Mouse (Mus musculus) kidney, postnatal 4 days (tissue): Measurements from ENCODE around the gene Fam107b.

Experiments
- DNase-seq, 2 experiments: peaks; one replicate each; pipeline ENCODE4 v3.0.0; 2021; ENCODE audit warnings: mixed read lengths in 2 of 2

Fam107b gene

DNA sequence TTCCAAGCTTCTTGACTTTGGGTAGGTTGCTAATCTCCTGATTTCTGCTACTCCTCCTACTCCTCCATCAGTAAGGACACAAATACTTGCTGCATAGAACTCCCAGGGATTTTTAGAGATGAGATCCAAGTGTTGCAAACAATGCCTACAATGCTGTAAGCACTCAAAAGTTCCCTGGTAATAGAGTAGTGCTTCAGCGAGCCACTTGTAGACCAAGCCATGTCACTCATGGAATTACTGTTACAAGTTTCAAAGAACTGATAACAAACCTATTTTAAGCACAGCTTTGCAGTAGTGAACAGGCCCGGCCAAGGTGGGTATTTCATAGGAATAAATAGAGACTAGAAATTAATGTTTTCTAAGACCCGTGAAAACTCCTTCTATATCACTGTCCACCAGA, 174.8 kb downstream of the Fam107b start:
- no peak for DNase-seq

DNA sequence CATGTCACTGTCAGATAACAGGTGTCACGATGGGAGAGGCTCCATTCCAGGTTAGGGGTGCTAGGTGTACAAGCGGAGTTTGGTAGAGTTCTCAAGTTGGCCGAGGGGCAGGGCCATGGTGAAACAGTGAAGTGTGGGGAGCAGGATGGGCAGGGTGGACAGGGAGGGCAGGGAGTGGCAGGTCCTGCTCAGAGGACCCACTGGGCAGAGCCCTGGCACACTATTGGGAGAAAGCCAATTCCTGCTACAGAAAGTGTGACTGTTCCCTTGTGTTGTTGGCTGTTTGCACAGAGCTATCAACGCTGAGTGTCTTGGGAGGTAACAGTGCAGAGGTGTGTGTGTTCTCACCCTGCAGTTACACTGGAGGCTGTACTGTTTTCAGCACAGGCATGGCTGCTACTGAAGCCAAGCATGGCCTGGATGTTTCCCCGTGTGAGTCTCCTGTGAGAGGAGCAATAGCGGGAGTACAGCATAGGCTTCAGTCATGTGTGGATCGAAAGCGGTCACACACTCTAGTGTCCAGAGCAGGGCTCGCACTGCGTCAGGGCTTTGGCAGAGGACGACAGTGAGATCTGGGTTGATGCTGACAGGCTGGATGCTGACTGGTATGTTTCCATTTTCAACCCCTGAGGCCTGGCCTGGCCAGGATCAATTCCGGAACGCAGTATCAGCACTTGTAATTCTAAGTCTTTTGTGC, 175.8 kb downstream of the Fam107b start:
- no peak for DNase-seq

DNA sequence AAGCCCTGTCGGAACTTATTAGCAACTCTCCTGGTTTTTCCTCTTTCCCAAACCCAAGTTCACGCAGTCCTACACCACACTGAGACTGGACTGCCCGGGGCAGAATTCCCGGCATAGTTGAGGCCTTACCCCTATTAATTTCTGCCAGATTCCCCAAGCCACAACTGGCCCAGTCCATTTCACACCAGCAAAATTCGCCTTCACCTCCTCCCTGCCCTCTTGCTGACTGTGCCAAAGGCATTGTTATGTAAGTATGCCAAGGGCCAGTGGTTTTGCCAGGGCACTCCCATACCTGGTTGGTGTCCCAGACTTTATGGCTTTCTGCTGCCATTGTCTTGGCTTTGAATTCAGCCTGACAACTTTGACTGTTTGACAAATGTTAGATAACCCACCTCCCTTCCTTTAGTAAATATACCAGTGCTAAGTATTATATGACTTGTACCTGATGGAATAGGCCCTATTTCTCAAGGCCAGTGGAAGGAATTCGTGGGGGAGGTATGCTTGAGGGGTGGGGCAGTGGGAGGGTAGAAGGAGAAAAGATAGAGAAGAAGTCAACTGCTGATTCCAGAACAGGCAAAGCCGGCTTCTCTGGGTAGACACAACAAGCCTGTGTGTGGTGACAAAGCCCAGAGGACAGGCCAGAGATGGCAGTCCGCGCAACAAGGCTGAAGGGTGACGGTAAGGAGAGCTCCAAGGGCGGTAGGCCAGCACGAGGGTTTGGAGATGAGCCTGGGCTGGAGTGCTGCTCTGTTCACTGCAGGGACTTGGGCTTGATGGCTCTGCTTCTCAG, 178.6 kb downstream of the Fam107b start:
- DNase-seq: peak; percentile 41 to 60

DNA sequence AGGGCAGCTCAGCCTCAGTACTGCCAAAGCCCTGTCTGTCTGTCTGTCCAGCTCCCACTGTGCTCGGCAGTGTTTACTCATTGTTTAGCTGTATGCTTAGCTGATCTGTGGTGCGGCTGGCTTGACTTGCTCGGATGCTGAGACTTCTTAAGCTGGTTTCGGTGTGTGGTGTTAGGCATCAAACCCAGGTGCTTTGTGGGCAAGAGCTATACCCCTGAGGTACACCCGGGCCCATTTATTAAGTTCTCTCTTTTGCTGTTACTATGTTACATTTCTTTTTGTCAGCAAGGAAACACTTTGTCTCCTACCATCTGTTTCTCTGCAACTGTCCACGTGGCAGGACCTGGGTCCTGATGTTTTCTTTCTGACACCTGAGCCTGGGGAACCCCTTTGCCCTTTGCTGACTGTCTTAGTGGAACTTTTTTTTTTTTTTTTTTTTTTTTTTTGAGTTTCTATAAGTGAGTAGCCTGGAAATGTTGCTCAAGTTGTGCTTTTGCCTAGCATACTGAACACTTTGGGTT, 179.3 kb downstream of the Fam107b start:
- DNase-seq: no peak

DNA sequence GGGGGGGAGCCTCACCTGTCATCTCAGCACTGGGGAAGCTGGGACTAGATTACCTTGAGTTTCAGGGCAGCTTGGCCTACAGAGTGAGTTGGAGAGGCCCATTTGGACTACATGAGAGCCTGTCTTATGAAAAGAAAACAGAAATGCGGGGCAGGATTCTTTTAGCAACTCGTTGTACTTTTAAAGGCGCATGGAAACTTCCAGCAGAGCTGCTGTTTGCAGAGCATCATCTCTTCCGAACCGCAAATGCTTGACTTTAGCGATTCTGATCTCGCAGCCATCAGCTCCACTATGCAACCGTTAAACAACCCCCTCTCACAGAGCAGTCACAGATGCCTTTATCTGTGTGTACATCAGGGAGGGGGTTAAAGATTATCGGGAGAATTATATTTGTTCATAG, 179.8 kb downstream of the Fam107b start:
- no peak for DNase-seq

DNA sequence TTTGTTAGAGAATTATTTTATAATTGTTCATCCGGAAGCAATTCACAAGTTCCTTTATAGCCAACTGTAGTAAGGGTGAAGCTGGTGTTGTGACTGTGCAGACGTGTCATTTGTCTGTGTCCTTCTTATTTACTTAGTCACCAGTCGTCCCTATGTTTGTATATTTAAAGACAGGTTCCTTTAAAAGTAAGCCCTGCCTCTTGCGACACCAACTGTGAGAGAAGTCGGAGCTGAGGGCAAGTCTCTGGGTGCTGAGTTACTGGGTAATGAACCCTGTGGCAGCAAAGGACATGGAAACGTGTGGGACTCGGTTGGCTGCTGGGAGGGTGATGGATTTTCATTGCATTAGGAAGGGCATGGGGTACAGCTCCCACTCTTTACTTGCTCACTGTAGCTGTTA, 182.1 kb downstream of the Fam107b start:
- DNase-seq: no peak

DNA sequence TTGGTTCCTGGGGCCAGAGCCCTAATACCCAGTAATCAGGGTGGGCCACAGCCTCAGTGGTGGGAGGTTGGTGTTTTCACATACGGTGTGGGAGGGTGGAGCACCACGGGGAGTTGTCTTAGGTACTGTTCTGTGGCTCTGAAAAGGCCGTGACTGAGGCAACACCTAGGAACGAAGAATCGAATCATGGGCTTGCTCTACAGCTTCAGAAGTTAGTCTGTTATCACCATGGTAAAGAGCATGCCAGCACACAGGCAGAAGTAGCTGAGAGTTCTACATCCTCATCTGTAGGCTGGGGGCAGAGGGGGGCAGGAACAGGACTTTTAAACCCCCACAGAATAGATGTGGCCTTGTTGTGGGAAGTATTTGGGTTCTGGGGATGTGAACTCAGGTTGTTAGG, 182.6 kb downstream of the Fam107b start:
- no peak for DNase-seq

DNA sequence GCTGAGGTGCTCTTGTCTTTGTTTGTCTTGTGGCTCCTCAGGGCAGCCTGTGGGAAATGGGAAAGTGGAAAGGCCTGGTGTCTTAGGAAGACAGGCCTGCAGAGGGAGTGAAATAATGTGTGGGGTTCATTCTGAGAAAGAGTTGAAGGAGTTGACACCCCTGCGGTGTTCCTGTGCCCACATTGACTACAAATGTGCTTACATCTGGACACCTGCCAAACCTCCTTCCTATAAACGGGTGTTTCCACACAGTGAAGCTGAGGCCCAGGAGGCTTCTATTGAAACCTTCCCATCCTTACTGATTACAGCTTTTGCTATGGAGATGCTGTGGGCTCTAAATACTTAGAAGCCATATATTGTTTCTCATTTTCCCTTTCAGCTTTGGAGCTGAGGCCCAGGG, 183.5 kb downstream of the Fam107b start:
- DNase-seq: no peak

DNA sequence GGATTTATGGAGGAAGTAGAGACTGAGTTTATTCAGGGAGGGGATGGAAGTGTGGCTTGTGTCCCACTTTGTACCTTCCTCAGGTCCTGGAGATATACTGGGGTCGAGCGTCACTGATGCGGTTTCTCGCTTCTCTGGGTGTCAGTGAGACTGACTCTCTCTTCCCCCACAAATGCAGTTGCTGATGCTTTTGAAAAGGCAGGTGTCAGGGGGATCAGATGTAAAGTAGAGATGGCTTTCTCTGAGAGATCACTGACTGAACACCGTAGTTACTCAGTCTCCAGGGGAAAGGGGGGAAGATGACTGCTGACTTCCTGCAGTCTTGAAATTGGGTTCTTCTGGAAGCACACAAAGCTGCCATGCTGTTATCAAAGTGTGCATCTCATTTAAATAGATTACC, 185.6 kb downstream of the Fam107b start:
- no peak for DNase-seq

DNA sequence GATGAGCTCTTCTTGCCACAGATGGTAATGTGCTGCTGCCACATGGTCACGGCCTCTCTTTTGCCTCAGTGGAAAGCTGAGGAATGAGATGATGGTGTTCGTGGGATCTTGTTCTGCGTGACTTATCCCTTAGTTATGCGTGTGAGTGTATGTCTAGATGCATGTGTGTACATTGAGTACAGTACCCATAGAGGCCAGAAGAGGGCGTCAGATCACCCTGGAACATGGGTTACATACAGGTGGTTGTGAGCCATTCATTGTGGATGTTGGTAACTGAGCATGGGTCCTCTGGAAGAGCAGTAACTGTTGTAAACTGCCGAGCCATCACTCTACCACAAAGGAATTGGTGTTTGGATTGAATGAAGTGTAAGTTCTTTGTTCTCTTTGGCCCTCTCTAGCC, 188.1 kb downstream of the Fam107b start:
- no peak for DNase-seq

DNA sequence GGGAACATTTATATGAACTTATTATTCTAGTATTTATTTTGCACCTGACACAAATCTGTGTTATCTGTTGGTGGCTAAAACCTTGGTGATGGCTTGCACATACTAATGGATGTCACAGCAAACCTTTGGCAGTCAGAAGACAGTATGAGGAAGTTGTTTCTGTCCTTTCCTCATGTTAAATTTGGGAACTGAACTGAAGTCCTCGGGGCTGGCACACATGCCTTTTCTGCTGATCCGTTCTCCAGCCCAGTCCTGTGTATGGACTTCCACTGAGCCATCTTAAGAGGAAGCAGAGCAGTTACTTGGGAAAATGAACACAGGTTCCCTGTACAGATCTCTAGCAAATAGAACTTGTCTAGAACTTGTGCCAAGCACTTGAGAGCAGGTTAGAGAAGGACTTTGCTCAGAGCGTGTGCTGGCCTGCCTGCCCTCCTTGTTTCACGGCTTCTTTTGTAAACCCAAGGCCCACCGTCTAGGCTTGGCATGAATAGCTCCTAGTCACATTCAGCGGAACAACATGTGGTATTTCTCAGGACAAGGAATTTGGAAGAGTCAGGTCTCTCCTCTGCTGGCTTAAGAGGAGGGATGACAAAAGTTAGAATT, 190.0 kb downstream of the Fam107b start:
- no peak for DNase-seq

DNA sequence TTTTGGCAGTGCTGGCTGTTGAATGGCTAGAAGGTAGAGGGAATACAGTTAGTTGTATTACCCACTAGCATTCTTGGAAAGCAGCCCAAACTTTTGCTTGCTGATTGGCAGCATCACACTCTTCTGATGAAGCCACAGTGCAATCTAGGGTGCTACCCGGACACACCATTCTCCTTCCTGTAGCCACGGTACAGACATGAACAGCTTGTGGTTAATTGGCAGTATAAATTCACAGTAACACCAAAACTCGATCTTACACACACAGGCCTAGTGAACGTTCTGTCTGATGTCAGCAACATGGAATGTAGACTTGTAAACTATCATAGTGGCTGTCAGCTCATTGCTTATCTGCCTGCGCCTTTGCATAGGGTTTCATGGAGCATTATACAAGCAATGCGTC, 193.8 kb downstream of the Fam107b start:
- DNase-seq: no peak

DNA sequence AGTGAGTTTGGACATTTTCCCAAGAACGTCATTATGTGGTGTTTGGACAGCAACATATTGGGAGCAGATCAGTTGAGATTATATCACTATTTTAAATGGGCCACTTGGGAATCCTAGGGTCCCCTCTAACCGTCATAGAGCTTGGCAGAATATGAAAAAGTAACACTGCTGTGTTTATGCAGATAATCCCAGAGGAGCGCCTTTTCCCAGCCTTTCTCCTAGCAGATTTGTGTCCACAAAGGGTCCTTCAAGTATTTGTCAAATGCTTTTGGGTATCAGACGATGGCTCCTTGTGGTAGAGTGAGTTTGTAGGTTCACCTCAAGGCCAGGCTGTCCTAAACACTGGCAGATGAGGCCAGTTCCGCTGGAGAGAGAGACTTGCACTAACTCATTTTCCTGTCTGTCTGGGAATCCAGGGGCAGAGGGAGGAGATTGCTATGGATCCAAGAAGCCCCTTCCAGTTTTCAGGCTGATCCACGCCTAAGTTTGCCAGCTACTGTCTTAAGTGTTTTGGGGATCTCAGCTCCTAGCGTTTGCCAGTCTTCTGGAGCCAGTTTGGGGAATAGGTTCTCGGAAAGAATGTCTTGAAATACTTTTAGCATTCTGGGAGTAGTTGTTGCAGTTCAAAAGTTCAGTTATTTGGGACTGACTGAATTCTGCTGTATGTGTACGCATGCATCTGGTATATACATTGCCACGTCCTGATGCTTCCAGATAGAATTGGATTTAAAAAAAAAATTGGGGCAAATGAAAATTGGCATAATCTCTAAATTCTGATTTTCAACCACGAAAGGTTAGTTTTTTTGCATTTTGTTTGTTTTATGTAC, 195.9 kb downstream of the Fam107b start:
- peak in 1 of 2 experiments; percentile 24 for DNase-seq

DNA sequence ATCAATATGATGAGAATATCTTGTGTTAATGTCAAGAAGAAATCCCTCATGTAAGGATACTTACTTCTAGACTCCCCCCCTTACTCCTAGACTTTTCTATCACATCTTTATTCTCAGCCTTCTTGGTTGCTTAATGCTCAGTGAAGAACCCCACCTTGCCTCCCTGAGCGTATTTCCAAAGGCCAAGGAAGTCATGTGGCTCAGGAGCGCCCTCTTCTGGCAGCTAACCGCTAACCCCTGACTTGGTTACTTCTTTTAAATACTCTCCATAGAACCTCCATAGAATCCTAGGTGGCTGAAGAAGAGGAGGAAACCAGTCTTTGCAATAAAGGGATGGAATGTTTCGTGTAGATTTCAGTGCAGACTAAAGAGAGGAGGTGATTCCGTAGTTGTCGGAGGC, 199.0 kb downstream of the Fam107b start:
- peak; percentile 86 for DNase-seq

DNA sequence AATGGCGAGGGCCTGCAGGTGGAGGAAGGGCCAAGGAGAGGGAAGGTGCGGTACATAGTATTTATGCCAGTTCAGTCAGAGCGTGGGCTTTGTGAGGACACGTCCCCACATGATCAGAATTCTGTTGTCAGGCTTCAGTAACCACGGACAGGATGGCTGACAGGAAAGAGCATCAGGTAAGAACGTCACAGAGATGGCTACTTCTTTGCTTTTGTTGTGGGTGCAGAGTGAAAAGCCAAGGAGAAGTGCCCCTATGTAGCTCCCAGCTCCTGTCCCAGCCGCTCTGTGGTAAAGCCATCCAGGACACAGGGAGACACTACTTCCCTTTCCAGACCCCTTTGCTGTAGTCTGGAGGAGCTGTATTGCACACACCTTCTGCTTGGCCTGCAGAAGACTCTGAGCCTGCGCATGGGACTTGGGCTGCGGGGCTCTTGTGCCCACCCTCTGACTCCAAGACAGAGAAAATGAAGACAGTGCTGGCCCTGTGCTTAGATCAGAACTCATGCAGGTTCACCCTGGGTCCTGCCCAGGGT, 199.6 kb downstream of the Fam107b start:
- peak in 1 of 2 experiments; percentile 8 for DNase-seq

DNA sequence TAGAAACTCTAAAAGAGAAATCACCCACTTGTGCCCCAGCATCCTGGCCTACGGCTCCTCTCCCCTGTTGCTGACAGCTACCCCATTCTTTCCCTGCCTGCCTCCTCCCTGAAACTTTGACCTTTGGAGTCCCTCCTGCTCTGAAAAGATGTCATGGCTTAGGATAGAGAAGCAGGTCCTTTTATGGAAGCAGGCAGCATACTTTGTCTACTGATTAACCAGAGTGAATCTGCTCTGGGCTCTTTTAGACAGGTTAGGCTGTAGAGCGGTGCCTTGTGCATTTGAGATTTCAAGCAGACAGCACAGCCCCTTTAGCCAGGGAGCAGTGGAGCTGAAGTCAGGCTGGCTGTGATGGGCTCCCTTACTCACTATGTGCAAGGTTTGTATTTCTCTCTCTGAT, 200.1 kb downstream of the Fam107b start:
- DNase-seq: peak; percentile 22 to 39

DNA sequence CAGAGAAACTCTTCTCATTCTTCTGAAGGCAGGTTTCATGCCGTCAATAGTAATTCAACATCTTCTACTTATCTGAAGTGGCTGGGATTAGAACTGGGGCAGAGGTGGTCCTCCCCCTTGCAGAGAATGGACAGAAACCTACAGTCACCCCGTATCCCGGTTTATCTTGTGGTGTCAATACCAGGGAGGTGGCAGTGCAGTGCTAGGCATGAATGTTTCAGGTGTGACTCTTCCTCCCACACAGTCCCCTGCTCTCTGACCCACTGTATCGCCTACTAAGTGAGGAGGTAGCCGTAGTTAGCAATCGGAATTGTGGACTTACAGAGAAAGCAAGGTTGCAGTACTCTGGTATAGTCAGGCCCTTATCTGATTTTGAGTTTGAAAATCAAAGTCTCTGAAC, 201.2 kb downstream of the Fam107b start:
- DNase-seq: no peak

DNA sequence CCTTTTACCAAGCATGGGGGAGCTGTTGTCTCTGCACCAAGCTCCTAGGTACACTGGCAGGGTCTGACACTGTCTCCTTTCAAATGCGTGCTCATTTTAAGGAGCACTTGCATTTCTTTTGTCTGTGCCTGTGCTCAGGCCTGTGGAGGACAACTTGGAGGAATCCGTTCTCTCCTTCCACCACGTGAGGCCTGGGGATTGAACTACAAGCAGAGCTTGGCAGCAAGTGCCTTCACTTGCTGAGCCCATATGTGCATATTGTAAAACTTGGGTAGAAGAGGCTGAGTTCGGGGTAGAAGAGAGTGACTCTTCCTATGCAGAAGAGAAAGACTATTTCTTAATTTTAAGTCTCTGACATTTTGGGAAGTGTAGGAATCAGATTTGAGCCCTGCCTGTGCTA, 202.8 kb downstream of the Fam107b start:
- no peak for DNase-seq

DNA sequence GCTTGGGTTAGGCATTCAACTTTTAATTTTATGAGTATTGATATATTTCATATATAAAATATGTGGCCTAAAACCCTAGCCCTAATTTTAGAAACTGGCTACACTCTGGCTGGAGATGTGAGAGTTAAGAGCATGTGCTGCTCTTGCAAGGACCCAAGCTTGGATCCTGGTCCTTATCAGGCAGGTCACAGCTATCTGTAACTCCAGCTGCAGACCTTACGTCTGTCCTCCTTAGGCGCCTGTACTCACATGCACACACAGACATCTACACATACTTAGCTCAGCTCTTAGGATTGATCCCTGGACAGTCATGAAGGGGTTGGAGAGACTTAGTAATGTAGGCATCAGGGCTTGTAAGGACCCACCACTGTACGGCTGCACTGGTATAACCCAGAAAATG, 205.3 kb downstream of the Fam107b start:
- no peak for DNase-seq

DNA sequence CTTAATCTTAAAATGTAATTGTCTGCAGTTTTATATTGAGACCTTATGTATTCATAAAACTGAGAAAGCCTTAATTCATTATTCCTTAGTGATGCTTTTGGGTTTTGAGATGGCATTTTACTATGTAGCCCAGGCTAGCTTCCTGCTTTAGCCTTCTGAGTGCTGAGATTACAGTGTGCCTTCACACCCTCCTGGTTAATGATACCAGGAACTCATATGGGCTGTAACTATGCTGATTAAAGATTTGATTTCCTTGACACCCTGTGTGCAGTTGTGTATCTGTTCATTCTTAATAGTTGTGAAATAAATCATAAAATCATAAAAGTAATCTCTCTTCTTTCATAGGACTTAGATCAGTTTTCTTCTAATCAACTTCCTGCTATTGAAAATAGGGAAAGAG, 205.8 kb downstream of the Fam107b start:
- no peak for DNase-seq

DNA sequence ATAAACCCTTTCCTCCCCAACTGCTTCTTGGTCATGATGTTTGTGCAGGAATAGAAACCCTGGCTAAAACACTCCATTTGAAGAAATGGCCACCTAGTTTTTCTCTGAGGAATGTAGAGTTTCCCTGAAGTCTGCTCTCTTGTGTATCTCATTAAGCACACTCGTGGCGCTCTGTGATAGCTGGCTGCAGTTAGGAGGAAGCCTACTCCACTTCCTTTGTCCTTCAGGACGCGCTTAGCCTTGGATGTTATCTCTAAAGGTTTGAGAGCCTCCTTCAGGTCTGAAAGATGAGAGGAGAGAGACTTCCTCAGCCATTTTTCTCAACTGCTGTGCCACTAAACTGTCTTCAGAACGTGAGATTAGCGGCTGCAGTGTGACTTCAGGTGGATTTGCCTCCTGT, 207.4 kb downstream of the Fam107b start:
- DNase-seq: no peak

DNA sequence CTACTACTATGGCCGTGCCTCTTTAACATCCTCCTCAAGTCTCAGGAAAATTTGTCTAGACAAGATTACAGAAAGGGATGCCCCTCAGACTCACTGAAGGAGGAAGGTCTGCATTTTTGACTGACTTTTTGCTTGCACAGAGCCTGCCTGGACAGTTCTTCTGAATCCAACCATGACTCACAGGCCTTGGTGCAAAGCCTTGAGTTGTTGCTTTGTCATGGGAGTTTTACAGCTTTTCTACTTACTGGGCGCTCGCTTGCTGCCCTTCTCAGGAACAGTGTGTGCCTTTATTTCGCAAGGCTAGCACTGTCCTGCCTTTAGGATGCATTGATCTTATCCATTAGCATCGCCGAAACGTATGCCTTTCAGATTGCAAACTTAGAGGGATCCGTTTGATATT, 215.3 kb downstream of the Fam107b start:
- no peak for DNase-seq
